Mouse (Mus musculus) adrenal gland (tissue): Measurements from ENCODE around the gene Commd1.

ENCODE experiments used
- intact Hi-C: fragments of 180-260 bp; cut with DNase I; formaldehyde crosslinking; loops from one replicate; pipeline ENCODE4 v1.15.1; 2025

Commd1 gene

DNA sequence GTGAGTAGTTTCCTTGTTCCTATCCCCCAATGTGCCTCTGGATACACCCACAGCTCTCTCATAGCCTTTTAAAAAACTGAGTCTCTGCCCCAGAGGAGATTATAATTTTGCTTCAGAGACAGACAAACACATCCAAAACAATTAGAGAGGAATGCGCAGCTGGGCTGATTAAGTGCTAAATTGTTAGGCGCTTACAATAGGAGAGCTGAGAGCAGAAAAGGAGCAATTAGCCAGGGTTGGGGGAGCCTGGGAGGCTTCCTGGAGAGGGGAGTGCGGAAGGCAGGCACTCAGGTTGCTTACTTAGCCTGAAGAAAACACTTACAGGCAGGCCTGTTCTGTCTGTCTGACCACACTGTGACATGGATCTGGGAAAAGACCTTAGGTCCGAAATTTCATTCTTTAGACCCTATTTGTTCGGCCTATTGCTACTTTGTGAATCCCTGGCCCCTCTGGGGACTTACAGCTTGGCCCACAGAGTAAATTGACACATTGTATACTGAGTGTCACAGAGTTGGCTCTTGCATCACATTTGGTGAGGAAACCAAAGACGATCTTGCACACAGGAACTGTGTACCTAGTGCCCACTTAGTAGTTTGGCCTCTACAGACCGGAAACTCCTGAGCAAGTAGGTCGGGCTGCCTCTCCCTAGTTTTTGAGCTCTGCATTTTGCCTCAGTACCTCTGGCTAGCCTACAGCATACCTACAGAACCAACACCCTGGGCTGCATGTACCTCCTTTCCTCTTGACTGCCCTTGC lies 117.7 kb downstream of the Commd1 start:
- intact Hi-C loops = loop anchor here (5.0 kb wide), 1 partner anchor 93 kb away; no protein-coding TSS in a partner anchor

DNA sequence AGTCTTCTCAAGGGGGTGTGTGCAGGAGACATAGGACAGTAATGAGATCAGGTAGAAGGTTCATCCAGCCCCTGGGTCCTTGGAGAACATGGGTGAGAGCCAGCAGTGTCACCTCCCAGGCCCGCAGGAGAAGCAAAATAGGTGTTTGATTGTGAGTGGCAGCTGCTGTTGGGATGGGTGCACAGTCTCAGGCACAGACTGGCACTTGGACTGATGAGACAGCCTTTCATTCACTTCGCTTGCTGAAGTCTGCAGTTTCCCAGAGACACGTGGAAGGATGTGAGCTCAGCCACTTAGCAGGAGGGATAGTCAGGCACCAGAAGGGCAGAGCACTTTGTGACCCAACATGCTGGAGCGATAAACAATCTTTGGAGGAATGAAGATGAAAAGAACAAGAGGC lies 118.6 kb downstream of the Commd1 start:
- intact Hi-C loops = loop anchor here (5.0 kb wide), 1 partner anchor 94 kb away; no protein-coding TSS in a partner anchor

DNA sequence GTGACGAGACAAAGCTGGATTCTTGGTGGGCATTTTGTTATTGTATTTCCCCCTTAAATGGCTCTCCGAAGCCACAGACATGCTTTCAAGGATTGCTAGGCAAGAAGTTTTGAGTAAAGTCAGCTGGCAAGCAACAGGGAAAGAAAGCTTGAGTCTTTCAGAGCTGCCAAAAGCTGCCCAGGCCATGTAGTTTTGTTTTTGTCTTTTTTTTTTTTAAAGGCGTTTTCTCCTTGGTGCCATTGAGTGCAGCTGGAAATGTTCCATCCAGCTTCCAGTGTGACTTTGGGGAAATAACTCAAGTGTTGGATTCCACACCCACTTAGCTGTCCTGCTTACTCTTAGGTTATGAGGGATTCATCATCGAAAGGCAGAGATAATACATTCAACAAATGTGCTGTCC lies 120.9 kb downstream of the Commd1 start:
- intact Hi-C loops = loop anchor here (5.0 kb wide), 1 partner anchor 96 kb away; no protein-coding TSS in a partner anchor

DNA sequence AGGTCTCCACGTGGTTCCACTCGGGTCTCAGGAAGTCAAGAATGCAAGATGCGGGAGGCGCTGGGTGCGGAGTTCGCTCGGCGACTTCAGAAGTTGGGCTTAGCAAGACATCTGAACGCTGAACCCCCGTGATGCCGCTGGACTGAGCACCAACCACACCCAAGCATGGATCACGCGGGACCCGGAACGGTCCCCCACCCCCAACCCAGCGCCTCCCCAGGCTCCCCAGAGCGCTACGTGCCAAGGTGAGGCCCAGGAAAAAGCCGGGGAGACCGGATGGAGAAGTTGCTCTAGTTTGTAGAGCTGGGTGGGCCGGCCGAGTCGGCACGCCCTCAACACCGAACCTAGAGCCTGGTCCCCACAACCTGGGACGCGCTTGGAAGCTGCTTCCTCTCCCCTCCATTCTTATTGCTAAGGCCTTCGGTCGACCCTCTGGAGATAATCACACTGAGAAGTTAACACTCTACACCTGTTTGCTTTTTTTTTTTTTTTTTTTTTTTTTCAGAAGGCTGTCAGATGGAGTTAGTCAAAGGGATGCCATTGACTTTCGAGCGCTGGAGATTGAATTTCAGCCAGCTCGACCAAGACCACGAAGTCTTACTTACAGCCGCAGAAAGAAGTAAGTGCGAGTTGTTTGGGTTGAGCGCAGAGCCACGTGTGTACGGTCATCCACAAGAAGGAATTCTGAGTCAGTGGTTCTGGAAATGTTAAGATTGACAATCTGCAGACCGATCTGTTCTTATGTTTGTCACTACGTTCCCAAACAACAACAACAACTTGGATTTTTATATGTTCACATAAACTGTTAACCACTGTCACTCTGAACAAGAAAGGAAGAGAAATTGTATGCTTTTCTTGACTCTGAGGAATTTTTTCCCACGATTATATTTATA lies 121.6 kb downstream of the Commd1 start, which contains the start of gene B3gnt2:
Gene B3gnt2, minus strand, starts transcription at position 627 of the 893 bp plus-strand sequence.
- intact Hi-C loops = loop anchor here (5.0 kb wide), 1 partner anchor 97 kb away; no protein-coding TSS in a partner anchor

DNA sequence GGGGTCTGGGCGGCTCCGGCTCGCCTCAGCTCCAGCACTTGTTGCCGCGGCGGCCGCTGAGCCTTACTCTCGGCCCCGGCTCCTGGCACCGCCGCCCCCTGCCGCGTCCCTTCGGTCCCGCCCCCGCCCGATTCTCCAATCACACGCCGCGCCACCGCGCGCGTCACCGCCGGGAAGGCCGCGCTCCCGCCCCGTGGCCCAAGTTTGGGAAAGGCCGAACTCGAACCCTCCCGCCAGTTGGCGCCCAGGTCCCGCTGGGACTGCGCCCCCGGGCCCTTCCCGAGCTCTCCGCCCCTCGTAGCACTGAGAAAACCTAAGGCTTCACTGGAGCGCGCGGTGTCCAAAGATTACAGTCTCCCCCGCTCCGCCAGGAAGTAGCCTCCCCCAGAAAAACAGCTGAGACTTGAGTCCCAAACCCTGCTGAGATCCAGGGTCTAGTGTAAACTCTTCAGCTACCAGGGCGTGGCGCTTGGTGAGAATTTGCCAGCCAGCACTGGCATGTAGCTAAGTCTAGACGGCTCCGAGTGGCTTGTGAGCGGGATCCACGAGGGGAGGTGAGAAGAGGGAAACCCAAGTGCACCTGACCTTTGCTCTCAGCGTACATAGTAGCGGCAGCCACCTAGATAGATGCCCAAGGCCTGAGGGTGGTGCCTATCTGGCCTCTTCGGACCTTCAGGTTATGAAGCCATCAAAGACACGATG lies 122.4 kb downstream of the Commd1 start:
- intact Hi-C loops = loop anchor here (5.0 to 10.0 kb wide), 4 partner anchors 82 to 227 kb away; no protein-coding TSS in a partner anchor

DNA sequence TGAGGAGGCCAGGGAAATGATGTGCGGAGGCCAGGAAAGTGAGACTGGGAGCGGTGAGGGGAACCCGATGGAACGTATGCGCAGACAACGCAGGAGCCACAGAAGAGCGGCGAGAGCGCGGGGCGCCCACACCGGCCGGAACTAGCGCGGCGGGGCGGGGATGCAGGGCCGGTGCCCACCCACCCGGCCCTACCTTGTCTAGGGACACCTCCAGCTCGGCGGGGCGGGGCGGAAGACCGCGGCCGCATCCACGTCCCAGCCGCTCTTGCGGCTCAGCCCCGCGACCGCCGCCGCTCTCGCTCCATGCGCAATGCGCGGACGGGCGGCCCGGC lies 122.9 kb downstream of the Commd1 start:
- intact Hi-C loops = loop anchor here (5.0 to 10.0 kb wide), 3 partner anchors 82 to 227 kb away; no protein-coding TSS in a partner anchor

DNA sequence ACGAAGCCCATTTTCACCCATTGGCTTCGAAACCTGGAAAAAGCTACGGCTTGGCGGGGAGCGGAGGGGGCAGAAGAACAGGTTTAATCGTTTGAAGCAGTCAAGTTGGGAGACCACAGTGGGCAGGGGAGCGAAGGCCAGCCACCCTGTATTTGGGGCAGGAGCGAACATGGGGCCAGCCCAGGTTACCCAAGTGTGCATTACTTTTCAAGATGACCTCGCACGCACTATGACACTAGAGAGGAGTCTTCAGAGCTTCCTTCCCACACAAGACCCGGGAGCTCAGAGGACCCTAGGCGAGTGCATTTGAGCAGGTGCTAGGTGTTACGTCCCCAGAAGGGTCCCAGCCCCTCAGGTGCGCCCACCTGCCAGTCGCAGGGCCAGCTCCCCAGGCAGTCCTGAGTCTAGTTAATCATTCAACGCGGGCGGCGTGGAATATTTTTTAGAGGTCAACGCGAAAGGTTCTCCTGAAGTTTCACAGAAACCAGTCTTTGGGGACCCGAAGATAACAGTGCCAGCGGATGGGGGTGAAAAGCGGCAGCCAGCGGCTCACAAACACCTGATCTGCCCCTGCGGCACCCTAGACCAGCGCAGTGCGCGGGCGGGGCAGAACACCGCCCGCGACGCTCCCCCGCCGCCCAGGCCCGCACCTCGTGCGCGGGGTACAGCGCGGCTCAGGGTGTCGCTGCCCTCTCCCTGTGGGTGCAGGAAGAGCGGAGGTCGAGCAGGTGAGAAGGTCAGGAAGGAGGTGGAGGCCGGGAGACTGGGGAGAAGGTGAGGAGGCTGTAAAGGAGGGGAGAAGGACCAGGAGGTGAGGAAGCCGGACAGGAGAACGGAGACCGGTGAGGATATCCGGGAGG lies 123.5 kb downstream of the Commd1 start:
- intact Hi-C loops = loop anchor here (5.0 to 10.0 kb wide), 3 partner anchors 81 to 226 kb away; no protein-coding TSS in a partner anchor

DNA sequence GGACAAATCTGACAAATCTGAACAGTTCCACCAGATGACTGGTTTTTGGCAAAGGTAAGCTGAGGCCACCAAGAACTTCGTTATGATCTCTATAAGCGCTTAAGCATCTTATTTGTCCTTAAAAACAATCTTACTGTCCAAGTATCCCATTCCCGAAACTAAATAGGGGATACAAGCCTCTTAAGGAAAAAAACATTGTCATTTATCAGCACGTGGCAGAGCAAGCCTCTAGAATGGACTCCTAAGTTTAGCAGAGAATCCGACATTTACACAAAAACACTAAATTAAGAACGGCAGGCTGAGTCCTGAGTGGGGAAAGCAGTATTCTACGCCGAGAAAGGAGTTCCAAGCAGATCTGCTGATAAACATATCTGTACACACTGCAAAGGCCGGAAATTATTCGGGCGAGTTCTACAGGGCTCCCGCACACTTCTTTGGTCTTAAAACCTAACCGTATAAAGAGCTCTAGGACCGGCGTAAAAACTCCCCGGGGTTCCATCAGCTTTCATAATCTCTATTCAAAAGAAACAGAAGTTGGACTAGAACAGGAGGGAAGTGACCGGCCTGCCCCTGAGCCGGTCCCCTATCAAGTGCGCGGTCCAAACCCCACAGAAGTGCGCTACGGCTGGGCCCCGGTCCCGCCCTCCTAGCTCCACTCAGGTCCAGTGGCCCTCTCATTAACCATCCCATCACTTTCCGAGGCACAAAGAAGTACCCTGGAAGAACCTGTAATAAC lies 124.3 kb downstream of the Commd1 start:
- intact Hi-C loops = loop anchor here (5.0 to 10.0 kb wide), 3 partner anchors 81 to 226 kb away; no protein-coding TSS in a partner anchor

DNA sequence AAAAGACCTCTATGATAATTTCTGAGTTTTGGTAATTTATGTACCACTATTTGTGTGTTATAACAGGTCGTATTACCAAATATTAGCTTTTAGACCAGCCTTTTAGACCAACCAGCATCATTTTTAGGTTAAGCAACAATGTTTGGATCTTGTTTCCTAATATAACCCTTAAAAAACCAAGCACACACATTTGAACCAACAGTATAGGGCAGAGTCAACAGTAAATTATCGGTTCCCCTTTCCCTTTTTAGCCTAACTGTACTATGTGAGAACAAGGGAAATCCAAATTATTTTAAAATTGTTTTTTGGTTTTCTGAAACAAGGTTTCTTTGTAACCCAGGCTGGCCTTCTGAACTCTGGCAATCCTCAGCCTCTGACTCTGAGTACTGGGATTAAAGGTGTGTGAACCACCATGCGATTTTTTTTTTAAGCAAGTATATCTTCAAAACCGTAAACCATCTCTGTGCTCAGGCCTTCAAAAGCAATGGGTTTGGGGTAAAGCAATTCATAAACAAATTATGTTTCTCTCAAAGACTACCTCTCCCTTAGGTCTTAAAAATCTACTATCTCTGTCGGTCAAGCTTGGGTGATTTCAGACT lies 125.0 kb downstream of the Commd1 start:
- intact Hi-C loops = loop anchor here (5.0 to 10.0 kb wide), 3 partner anchors 80 to 225 kb away; no protein-coding TSS in a partner anchor

DNA sequence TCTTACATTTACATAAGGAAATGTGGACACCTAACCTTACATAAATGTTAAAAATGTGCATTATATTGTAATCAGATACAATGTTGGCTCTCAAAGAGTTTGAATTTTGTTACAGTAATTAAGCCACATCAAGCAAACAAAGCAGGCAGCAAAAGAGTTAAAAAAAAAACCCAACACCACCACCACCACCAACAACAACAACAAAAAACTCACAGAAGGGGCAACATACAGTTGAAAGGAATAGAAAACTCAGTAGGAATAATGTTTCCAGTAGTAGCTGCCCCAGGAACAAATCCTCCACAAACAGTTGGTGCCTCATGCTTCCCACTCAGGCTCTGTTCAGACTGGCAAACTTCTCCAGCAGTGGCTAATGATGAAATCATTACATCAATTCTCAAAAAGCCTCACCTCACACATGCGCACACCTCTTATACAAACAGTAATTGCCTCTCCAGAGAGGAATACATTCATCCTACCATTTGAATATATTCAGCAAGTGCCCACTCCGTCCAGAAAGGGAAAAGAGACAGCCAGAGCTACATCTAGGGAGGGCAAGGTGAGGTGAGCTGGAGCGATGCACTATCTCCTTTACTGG lies 125.7 kb downstream of the Commd1 start:
- intact Hi-C loops = loop anchor here (5.0 to 10.0 kb wide), 3 partner anchors 79 to 224 kb away; no protein-coding TSS in a partner anchor

DNA sequence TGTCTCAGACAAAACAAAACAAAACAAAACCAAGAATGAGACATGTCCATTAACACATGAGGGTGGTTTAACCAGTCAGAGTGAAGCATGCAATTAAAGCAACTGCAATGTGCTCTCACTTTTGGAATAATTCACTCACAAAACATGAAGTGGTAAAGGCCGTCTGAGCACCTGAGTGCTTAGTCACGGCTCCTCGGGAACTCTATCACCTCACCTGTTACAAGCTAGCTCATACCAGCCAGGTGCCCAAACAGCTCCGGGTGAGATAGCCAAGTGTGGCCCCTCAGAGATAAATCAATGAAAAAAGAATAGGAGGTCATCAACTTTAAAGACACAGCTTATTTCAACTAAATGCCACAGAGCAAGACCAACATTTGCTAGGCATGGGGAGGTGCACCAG lies 127.6 kb downstream of the Commd1 start:
- intact Hi-C loops = loop anchor here (10.0 kb wide), 1 partner anchor 140 kb away; no protein-coding TSS in a partner anchor

DNA sequence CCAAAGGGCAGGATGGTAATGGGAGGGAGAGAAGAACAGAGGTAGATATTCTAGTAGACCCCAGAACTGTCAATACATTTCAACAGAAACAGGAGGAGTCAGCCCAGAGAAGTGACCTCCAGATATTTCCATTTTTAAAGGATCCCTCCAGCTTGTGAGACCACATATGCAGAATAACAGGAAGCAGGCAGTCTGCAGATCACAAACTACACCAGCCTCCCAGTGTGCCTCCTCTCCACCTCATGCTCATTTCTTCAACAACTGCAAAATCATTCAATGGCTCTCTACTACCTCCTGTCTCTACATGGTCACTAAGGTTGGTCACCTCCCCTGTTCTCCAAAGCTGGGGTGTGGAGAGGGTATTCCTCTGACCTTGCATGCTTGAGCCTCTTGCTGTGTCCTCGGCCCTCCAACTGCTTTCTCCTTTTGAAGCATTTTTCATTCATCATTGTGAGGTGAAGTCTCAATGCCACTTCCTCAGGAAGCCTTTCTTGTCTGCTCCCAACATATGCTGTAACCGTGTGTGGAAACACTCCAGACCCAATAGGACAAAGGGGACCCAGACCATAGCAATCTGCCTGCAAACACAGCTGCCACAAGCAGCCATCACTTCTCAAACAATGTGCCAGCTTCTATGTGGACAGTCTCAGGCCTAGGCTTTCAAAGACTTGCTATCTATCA lies 128.6 kb downstream of the Commd1 start:
- intact Hi-C loops = loop anchor here (10.0 kb wide), 1 partner anchor 139 kb away; no protein-coding TSS in a partner anchor

DNA sequence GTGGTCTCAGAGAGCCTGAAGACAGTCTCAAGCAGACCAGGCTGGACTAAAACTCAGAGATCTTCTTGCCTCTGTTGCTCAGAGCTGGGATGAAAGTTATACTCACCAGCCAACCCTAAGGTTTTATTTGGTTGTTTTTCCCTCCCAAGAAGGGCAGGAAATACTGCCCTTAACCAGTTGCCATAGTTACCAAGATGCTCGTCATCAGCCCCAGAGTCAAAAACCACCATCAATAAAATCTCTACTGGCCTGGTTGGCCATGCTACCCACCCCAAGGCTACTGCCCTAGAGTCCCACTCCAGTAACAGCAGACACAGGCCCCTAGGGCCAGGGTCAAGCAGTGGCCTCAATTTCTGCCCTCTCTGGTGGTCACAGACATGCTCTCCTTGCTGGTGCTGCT lies 129.7 kb downstream of the Commd1 start:
- intact Hi-C loops = loop anchor here (10.0 kb wide), 1 partner anchor 138 kb away; no protein-coding TSS in a partner anchor

DNA sequence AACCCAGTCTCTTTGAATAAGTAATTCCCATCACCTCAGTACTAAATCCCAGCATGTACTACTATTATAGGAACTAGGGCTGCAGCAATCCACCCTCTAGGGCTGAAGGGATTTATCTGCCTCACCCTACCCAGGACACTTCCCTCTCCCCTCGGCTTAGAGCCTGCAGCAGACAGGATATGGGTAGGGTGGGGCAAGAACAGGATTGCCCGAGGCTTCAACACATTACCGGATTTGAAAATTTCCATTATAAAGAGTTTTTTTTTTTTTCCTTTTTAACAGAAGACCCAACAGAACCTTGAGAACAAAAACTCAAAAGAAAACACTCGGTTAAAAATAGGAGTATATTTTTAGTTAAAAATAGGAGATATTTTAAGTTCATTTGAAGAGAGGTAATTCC lies 130.8 kb downstream of the Commd1 start:
- intact Hi-C loops = loop anchor here (10.0 kb wide), 1 partner anchor 137 kb away; no protein-coding TSS in a partner anchor

DNA sequence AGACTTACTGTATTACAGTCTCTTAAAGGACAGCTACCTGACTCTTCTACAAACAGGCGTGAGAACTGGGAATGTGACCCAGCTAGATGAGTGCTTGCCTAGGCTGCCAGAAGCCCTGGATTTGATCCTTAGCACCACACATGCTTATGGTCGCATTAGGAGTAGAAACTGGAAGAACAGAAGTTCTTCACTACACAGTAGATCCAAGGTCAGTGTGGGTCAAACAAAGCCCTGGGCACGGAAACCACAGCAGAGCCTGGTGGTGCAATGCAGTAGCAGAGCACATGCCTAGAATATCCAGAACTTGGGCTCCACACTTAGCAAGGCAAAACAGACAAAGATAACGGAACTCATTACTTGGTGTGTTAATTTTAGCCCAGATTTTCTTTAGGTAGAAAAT lies 132.1 kb downstream of the Commd1 start:
- intact Hi-C loops = loop anchor here (10.0 kb wide), 1 partner anchor 135 kb away; no protein-coding TSS in a partner anchor

DNA sequence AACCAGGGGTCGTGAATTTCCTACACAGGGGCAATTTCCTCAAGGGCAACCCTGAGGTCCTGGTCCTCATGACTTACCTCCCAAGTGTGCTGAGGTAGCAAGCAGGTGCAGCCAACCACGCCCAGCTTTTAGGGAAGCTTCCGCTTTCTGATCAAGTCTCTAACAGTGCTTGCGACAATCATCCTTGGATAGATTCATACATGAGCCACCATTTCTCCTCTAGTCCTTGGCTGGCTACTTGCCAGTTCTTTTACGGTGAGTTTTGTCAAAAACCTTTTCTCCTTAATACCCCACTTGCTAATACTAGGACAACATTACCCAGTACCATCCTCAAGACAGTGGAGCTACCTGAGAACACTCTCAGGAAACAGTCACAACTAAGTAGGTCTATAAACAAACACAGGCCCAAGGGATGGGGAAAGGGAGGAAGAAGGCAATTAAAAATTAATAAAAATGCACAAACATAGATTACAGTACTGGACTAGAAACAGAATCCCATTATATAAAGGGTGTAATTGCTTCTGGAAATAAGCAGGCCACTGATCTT lies 133.5 kb downstream of the Commd1 start:
- intact Hi-C loops = no loop called here
